Mouse (Mus musculus): ENCODE data around the gene Agpat1. TPM values are rescaled to one million over a fixed set of nuclear protein-coding genes. Genes with fewer than 3 reads are reported as not detected.
A peak's percentile ranks its signal among the peaks of the same experiment; 100 is the strongest.

Gene Agpat1
- total RNA-seq, 2 experiments from 2014 or later: 164 to 172 TPM

- DNase-seq (ENCODE audit: low spot score in 2 of 2): no peak
These were observed 25.9 kb downstream of the Agpat1 start for GRCm38 (mm10) chr17:34629796-34630603.

GRCm38 (mm10) chr17:34630761-34631301 is 26.8 kb downstream of the Agpat1 start:
- DNase-seq (ENCODE audit: low spot score in 2 of 2): peak in 1 of 2 experiments; percentile 57

GRCm38 (mm10) chr17:34631647-34632046 is 27.6 kb downstream of the Agpat1 start:
- no peak for DNase-seq (ENCODE audit: low spot score in 2 of 2)

GRCm38 (mm10) chr17:34632261-34632691 is 28.2 kb downstream of the Agpat1 start:
- peak; percentile 79 to 85 for DNase-seq (ENCODE audit: low spot score in 2 of 2)

GRCm38 (mm10) chr17:34635671-34636070 is 31.6 kb downstream of the Agpat1 start:
- no peak for DNase-seq (ENCODE audit: low spot score in 2 of 2)

- DNase-seq (ENCODE audit: low spot score in 2 of 2): no peak
These were observed 33.4 kb downstream of the Agpat1 start for GRCm38 (mm10) chr17:34637459-34637858.

GRCm38 (mm10) chr17:34639461-34640255 is 35.6 kb downstream of the Agpat1 start:
- DNase-seq (ENCODE audit: low spot score in 2 of 2): no peak

- DNase-seq (ENCODE audit: low spot score in 2 of 2): peak; percentile 58 to 63
These were observed 36.9 kb downstream of the Agpat1 start for GRCm38 (mm10) chr17:34640778-34641601.

GRCm38 (mm10) chr17:34641945-34642344 is 37.9 kb downstream of the Agpat1 start:
- DNase-seq (ENCODE audit: low spot score in 2 of 2): no peak

- DNase-seq (ENCODE audit: low spot score in 2 of 2): no peak
These were observed 39.3 kb downstream of the Agpat1 start for GRCm38 (mm10) chr17:34643379-34643778.

GRCm38 (mm10) chr17:34643944-34644343 is 39.9 kb downstream of the Agpat1 start:
- peak; percentile 9 to 30 for DNase-seq (ENCODE audit: low spot score in 2 of 2)

GRCm38 (mm10) chr17:34644608-34645007 is 40.5 kb downstream of the Agpat1 start, which contains the start of gene Fkbpl:
Gene Fkbpl, plus strand, starts transcription at chr17:34644764.
- DNase-seq (ENCODE audit: low spot score in 2 of 2): peak; percentile 96

- DNase-seq (ENCODE audit: low spot score in 2 of 2): peak in 1 of 2 experiments; percentile 16
These were observed 41.3 kb downstream of the Agpat1 start for GRCm38 (mm10) chr17:34645256-34645829.

- DNase-seq (ENCODE audit: low spot score in 2 of 2): peak in 1 of 2 experiments; percentile 18
These were observed 41.9 kb downstream of the Agpat1 start for GRCm38 (mm10) chr17:34645831-34646511.

GRCm38 (mm10) chr17:34646906-34647787 is 43.1 kb downstream of the Agpat1 start, which contains the start of gene Atf6b:
Gene Atf6b, plus strand, starts transcription at chr17:34647146.
- DNase-seq (ENCODE audit: low spot score in 2 of 2): peak; percentile 91 to 93

GRCm38 (mm10) chr17:34648141-34648890 is 44.3 kb downstream of the Agpat1 start:
- no peak for DNase-seq (ENCODE audit: low spot score in 2 of 2)

- DNase-seq (ENCODE audit: low spot score in 2 of 2): no peak
These were observed 45.2 kb downstream of the Agpat1 start for GRCm38 (mm10) chr17:34649106-34649864.
